Comparison of ENCODE assay signal across 21 mouse cellular contexts in genomic region chr5:147368221-147368620, GRCm38 (mm10). TPM values are rescaled to one million over a fixed set of nuclear protein-coding genes. Genes with fewer than 3 reads are reported as not detected.
DNase-seq lines count a peak whose midpoint lies in the region; ATAC-seq lines count a peak whose summit lies in the region.
"Had no signal": no experiment of that assay in that cellular context is flagged by ENCODE, and none has a peak within 500 bp of the region (broad histone marks: within the 10 kb centered on the region; RNA-seq: fewer than 3 reads in every experiment).

No protein-coding gene starts in this region.

- intact Hi-C loops in left cerebral cortex, postnatal 4 days (cut with DNase I): no loop called here

- ATAC-seq in cerebellum, adult (ENCODE audit: insufficient number of reproducible peaks, low FRiP score, low TSS enrichment): no peak
- ATAC-seq: activated CD4-positive, CD25-positive, alpha-beta regulatory T cell, adult 4 months; forebrain, embryonic 15.5 days; inflammation-experienced regulatory T-cells, adult 6 months; intestine, embryonic 16.5 days had no signal

- DNase-seq in adrenal gland, postnatal 10 days: peak; percentile 27
- DNase-seq in adrenal gland, adult 8-10 months: no peak
- DNase-seq in cerebellum, postnatal 14 days: peak; percentile 41 to 53
- peak; percentile 67 for DNase-seq in left cerebral cortex, postnatal 4 days
- no peak for DNase-seq in left cerebral cortex, adult 9 months (ENCODE audit: low spot score in 2 of 2)
- DNase-seq: cerebellum, adult 11-12 months; cerebellum, adult 9-10 months; cerebellum, postnatal 36 days; embryo, embryonic 11 days; gastrocnemius, postnatal 25 days; heart, adult 2 months; heart, postnatal 14 days; kidney, adult 18-20 months had no signal

RNA-seq across cellular contexts. Expression of gene Flt3, which starts 32.1 kb away (rescaled TPM):
- total RNA-seq in adrenal gland, postnatal 10 days (2021): under 1 TPM; 0.42 to 0.72 TPM
- total RNA-seq in adrenal gland, adult 8-10 months (2022): under 1 TPM; 0.49 to 0.93 (median 0.67) TPM
- under 1 TPM; 0.42 to 0.64 TPM for total RNA-seq in left cerebral cortex, postnatal 4 days (2021)
- total RNA-seq: gastrocnemius, adult 8-10 months; gastrocnemius, postnatal 25 days had no signal

RNA-seq across cellular contexts. Expression of gene Urad, which starts 46.0 kb away (rescaled TPM):
- total RNA-seq in adrenal gland, postnatal 10 days (2021): 10 to 100 TPM in 1 of 2 experiments, 1 to 10 TPM in 1; 6.1 to 14.8 TPM
- 1 to 10 TPM in 2 of 4 experiments, not detected in 2; 1.2 to 1.5 TPM for total RNA-seq in adrenal gland, adult 8-10 months (2022)
- total RNA-seq in left cerebral cortex, postnatal 4 days (2021): not detected
- total RNA-seq: ES-E14; gastrocnemius, adult 8-10 months; gastrocnemius, postnatal 25 days; heart, adult 2 months; heart, postnatal 14 days; hematopoietic stem cell, adult 5-6 weeks had no signal

Comparison
In these comparisons a context has a peak if more than half of its experiments do, and no peak if none do; other contexts are left out.
1. DNase-seq: peak in adrenal gland, postnatal 10 days (single experiment), cerebellum, postnatal 14 days (2 of 2) and left cerebral cortex, postnatal 4 days (single experiment); none in adrenal gland, adult 8-10 months (single experiment) and left cerebral cortex, adult 9 months (0 of 2).